Mouse (Mus musculus): ENCODE measurements around the gene Fam71f2.

The Fam71f2 gene

DNA sequence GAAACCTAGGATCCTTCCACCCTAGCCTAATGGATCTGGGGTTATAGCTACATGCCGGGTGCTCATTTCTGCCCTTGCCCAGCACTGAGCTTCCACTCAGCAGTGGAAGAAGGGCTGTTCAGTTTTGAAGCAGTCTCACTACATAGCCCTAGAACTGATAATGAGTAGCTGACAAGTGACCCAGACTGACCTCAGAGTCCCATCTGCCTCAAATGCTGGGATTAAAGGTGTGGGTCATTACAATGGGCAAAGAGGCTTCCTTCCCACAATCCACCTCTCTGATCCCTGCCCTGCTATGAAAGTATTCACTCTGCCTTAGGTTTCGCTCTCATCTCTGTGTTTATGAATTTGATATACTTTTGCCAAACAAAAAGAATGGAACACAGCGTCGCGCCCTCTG lies 2.6 kb upstream of the Fam71f2 start:
- in situ Hi-C loops (cut with MboI, MseI) = loop anchor here (5.0 kb wide), 1 partner anchor 39 kb away; no protein-coding TSS in a partner anchor

GRCm38 (mm10) chr6:29278513-29279267 lies 703 bp upstream of the Fam71f2 start:
- in situ Hi-C loops (cut with MboI, MseI) = loop anchor here (5.0 kb wide), 1 partner anchor 41 kb away; no protein-coding TSS in a partner anchor

- in situ Hi-C loops (cut with MboI, MseI) = no loop called here
These were observed 1.3 kb downstream of the Fam71f2 start for GRCm38 (mm10) chr6:29280671-29281070.

DNA sequence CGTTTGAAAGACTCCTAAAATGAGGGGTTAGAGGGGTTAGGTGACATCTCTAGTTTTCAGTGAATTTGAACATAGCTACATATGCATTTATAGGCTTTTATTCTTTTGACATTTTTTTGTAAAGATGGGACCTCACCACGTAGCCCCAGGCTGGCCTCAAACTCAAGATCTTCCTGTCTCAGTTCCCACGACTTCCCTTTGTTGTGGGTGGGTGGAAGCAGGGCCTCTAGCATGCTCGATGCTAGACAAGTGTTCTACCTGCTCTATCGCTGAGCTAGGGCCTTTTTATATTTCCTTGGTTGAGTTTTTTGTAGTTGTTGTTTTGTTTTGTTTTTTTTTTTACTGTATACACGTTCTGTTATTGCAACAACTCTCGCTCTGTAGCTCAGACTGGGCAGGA lies 7.5 kb downstream of the Fam71f2 start:
- in situ Hi-C loops (cut with MboI, MseI) = no loop called here

- in situ Hi-C loops (cut with MboI, MseI) = no loop called here
These were observed 8.1 kb downstream of the Fam71f2 start for GRCm38 (mm10) chr6:29287481-29287880.

- in situ Hi-C loops (cut with MboI, MseI) = no loop called here
These were observed 8.6 kb downstream of the Fam71f2 start for GRCm38 (mm10) chr6:29287944-29288343.

DNA sequence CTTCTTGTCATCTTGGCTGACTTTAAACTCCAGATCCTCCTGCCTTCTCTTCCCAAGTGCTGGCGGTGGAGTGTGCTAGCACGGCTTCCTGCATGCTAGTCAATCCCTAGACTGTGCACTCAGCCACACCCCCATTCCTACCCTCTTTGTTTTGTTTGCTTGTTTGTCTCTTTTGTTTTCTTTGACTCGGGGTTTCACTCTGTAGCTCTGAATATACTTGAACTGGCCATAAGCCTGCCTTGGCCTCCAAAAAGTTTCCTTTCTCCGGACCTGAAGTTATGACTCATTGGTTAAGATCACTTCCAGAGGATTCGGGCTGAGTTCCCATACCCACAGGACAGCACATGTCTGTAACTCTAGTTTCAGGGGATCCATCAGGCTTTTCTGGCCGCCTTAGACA lies 9.3 kb downstream of the Fam71f2 start:
- in situ Hi-C loops (cut with MboI, MseI) = no loop called here

DNA sequence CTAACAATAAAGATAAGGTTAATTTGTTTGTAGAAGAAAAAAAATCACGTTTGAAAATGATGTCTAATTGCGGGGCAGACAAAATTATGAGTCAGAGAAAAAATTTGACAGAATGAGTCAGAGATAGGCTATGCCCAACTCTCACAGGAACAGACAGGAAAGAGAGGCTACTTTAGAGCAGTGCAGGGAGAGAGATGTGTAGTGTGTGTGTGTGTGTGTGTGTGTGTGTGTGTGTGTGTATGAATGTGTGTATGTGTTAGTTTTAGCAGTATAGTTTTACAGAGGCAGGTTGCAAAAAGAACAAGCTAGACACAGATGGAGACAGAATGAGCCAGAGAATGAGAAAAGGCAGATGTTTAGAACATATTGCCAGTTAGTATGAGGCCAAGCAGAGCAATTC lies 19.7 kb downstream of the Fam71f2 start:
- in situ Hi-C loops (cut with MboI, MseI) = no loop called here

DNA sequence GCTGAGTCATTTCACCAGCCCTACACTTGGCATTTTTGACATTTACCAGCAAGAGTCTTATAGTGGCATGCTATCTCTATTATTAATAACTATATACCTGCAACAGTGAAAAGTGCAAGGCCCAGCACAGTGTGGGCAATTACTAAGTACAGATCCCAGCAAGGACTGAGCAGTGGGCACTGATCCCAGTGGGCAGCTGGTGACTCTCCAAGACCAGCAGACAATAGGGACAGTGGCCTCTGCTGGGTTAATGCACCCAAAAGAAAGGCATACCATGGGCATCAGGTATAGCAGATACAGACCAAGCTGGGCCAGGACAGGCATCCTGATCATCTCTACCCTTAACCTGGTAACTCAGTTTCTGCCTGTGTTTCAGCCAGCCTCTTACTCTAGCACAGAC lies 23.9 kb downstream of the Fam71f2 start:
- in situ Hi-C loops (cut with MboI, MseI) = no loop called here

DNA sequence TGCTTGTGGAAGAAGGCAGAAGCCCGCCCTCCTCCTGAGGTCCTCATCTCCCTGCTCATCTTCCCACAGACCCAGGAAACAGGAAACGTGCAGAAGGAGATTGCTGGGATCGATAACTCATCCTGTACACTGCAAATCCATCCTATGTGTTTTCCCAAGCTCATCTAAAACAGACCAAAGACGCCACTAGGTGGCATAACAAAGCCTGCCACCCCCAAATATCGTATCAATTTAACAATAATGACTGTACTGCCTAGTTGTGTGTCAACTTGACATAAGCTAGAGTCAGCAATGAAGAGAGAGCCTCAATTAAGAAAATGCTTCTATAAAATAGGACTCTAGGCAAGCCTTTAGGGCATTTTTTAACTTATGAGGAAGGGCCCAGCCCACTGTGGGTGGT lies 24.3 kb downstream of the Fam71f2 start:
- in situ Hi-C loops (cut with MboI, MseI) = no loop called here

DNA sequence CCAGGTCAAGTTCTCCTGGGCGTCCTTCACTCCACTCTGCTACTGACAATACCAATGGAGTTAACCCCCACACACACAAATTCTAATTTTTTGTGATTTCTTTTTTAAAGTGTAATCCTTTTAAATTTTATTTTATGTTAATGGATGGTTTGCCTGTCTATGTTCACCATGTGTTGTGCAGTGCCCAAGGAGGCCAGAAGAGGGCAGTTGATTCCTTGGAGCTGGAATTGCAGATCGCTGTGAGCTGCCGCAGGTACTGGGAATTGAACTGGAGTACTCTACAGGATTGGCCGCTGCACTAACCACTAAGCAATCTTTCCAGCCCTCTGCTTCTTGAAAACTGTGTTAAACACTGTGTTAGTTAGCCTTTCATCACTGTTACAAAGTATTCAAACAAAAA lies 26.1 kb downstream of the Fam71f2 start:
- in situ Hi-C loops (cut with MboI, MseI) = no loop called here

DNA sequence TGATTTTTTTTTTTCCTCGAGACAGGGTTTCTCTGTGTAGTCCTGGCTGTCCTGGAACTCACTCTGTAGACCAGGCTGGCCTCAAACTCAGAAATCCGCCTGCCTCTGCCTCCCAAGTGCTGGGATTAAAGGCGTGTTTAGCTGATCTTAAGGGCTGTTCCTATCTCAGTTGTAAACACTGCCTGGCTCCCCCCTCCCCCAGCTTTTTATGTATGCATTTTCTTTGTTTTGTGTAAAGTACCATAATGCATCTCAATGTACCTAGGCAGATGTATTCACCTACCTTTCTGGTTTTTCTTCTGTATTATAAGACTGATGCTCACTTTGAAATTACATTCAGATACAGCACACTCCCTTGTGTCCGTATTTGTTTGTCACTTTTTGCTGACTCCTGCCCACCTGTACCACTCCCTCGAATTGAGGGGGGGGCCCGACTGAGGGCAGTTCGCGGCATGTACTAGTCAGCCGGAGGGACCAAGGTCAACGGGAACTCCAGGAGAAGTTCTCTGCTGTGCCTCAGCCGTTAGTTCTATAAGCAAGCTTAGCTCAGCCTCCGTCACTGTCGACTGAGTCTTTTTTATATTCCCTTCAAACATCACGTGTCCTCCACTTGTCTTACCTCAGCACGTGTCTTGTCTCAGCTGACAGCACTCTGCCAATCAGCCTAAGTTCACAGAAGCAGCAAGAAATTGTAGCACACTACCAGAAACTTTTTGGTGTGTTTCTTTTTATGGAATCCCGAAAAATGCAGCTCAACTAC lies 29.6 kb downstream of the Fam71f2 start:
- in situ Hi-C loops (cut with MboI, MseI) = no loop called here

DNA sequence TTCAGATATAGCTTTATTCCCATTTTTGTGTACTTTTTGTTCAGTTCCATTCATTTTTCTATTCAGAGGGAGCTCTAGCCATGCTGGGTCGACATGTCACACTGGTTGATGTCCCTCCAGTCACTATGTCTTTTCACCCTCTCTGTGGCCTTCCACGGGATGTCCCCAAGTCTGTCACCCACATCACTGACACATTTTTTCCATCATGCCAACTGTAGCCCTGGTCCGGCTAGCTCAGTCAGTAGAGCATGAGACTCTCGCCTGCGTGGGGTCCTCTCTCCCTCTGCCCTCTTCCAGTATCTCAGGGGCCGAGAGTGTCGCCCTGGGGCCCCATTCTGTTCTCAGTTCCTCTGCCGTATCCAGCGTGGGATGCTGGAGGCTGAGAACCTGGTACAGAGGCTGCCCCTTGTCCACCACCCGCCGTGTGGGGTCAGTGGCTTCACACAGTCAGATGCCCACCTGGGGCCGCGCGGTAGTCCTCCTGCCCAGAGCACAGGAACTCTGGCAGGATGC lies 34.4 kb downstream of the Fam71f2 start:
- in situ Hi-C loops (cut with MboI, MseI) = no loop called here

- in situ Hi-C loops (cut with MboI, MseI) = no loop called here
These were observed 37.9 kb downstream of the Fam71f2 start for GRCm38 (mm10) chr6:29317286-29317685.

DNA sequence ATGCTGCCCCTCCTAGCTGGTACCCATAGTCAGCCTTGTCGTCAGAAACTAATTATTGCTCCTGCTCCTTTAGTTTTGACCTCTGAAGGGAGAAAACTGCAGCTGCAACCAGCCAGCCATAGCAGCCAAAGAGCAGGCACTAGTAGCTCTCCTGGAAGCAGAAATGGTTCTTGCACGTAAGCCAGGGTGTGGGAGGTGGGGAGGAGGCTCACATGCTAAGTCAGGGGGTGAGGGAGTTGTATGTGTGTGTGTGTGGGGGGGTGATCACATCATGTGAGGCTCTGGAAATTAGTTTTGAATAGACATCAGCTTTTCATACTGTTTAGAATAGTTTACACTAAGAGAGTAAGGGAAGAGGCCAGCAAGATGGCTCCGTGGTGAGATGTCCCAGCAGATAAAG lies 38.5 kb downstream of the Fam71f2 start:
- in situ Hi-C loops (cut with MboI, MseI) = no loop called here

DNA sequence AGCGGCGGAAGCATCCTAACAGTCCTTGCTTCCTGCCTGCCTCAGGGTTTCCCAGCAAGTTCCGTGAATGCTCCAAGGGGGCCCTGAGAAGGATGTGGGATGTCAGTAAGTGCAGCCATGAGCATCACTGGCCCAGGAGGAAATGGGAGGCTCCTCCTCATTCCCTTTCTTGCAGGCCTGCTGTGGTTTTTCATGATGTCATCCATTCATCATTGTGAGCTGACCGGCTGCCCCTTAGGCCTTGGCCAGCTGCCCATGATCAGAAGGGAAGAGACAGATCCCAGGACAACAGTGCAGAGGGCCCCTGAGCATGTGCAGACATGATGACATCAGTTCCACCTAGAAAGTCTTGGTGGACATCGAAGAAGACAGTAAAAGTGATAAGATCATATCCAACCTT lies 39.5 kb downstream of the Fam71f2 start, which contains the start of gene Fam71f1:
TSS of gene Fam71f1 (plus strand) at position 262 of the 400 bp plus-strand sequence.
- in situ Hi-C loops (cut with MboI, MseI) = no loop called here

DNA sequence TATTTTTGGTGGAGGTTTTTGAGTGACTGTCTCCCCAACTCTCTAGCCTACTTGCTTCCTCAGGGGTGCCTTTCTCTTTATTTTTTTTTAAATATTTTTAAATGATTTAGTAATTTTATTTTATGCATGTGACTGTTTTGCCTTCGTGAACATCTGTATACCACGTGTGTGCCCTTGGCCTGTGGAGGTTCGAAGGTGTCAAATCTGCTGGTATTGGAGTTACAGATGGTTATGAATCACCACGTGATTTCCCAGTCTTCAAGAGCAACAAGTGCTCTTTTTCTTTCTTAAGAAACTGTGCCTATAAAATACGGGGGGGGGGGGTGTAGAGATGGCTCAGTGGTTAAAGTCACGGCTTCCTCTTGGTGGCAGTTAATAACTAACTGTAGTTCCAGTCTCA lies 42.2 kb downstream of the Fam71f2 start:
- in situ Hi-C loops (cut with MboI, MseI) = no loop called here

DNA sequence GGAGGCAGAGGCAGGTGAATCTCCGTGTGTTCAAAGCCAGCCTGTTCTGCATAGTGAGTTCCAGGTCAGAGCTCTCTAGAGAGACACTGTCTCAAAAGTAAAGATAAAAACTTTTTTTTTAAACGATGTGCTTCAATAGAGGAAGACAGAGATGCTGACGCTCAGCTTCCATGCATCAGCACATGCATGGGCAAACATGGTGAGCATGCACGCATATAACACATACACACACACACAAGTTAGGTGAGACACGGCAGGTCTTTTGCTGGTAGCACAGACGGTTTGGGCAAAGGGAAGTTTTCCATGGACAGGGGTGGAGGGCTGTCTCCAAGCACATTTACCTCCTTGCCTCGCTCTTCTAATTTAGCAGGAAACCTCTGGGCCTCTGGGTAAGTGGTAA lies 42.8 kb downstream of the Fam71f2 start:
- in situ Hi-C loops (cut with MboI, MseI) = no loop called here

DNA sequence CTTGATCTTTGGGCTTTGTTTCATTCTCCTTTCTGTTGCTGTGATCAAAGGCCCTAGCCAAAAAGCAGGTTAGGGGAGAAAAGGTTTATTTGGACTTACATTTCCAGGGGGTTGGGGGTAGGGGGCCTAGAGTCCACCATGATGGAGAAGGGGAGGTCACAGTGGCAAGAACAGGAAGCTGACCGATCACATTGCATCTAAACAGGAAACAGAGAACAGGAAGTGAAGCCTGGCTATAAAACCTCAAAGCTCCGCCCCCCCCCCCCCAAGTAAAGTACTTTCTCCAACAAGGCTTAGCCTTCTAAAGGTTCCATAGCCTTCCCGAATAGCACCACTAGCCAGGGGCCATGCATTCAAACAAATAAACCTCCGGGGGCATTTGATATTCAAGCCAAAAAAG lies 43.3 kb downstream of the Fam71f2 start:
- in situ Hi-C loops (cut with MboI, MseI) = no loop called here

DNA sequence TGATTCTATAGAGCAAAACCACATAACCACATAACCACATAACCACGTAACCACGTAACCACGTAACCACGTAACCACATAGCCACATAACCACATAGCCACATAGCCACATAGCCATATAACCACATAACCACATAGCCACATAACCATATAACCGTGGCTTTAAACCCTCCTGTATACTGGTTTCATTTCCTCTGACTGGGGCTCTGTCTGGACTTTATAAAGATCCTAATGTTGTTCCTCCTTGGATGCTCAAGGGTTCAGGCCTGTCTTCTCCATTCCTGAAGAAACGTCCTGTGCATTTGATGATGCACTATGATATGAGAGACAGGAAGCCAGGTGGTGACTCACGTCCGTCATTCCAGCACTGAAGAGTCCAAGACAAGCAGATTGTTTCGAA lies 47.6 kb downstream of the Fam71f2 start:
- in situ Hi-C loops (cut with MboI, MseI) = no loop called here

DNA sequence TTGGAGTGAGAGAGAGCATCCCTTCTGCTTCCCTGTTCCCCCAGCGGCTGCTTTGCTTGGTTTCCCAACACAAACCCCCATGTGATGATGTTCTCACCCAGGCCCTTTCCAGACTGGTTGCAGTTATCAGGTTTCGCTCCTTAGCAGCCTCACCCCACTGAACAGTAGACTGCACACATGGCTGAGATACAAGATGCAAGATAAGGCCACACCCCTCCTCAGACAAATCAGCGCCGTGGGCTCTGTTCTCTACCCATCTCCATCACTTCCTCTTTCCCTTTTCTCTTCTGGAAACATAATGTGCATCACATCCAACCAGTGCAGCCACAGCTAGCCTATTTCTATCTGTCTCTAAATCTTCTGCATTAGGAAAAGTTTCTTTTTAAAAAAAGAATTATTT lies 50.1 kb downstream of the Fam71f2 start:
- in situ Hi-C loops (cut with MboI, MseI) = no loop called here
